Mouse (Mus musculus) ES-Bruce4 (cell line): ENCODE data around the gene Prkd3.

Source experiments
- CTCF ChIP-seq: IDR thresholded peaks from one replicate; pipeline ENCODE4 v1.8.1; 2011; ENCODE audit warnings: low read depth, low read length
- POLR2A ChIP-seq: IDR thresholded peaks from one replicate; pipeline ENCODE4 v1.8.1; 2011; ENCODE audit warnings: low read length; ENCODE audit not compliant: insufficient read depth

DNA sequence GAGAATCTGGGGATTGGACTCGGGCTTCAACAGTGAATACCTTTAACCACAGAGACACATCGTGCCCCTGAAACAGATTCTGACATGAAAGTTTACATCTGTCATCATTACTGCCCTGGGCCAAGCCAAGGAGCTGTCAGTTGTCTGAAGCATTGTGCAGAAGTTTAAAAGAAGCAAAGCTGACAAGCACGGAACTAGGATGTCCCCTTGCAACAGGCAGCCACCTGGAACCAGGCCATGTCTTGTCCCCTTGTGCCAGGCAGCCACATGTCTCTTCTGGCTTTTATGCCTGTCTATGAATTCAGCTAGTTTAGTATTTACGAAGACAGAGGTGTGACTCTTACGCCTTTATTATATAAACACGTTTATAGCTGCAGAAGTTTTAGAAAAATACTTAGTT is 37.7 kb upstream of the Prkd3 start:
- TF ChIP-seq CTCF = no peak
- TF ChIP-seq POLR2A = no peak
